ENCODE assay signal across 16 mouse cellular contexts in the genomic region with DNA sequence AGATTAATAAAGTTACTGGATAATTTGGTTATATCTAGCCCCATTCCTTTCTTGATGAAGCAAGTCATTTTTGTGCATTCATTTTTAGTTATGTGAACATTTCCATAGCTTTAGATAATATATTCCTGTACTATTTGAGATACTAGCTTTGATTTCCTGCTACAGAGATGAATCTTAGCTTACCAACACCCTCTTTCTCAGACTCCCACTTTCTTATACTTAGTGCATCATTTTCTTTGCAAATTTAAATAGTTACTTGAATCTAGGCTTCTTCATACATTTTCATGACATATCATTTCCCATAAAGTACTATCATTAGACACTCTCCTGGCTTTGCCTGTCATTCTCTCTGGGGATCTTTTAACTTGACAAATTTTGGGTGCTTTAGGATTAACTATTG.
"Had no signal": no experiment of that assay in that cellular context is flagged by ENCODE, and none has a peak within 500 bp of the region (broad histone marks: within the 10 kb centered on the region; RNA-seq: fewer than 3 reads in every experiment).

No protein-coding gene starts in this region.

- H3K9me3 ChIP-seq: neural tube, embryonic 13.5 days; neural tube, embryonic 15.5 days; stomach, embryonic 15.5 days had no signal

- H3K4me3 ChIP-seq: neural tube, embryonic 13.5 days; neural tube, embryonic 15.5 days; stomach, embryonic 15.5 days had no signal

- H3K4me1 ChIP-seq: neural tube, embryonic 13.5 days; neural tube, embryonic 15.5 days; stomach, embryonic 15.5 days had no signal

- DNase-seq: retina, postnatal 1 day; right cerebral cortex, adult 18-20 months; right cerebral cortex, postnatal 14 days; right cerebral cortex, postnatal 25 days; right cerebral cortex, postnatal 4 days; spleen, adult 18-20 months; thymus, adult 18-20 months; thymus, adult 2 months; thymus, postnatal 14 days; thymus, postnatal 25 days; thymus, postnatal 36 days; thymus, postnatal 4 days had no signal

- H3K27ac ChIP-seq: neural tube, embryonic 13.5 days; neural tube, embryonic 15.5 days; stomach, embryonic 15.5 days; stomach, postnatal 0 days had no signal

- H3K9ac ChIP-seq: neural tube, embryonic 13.5 days; neural tube, embryonic 15.5 days; stomach, embryonic 15.5 days had no signal

- H3K4me2 ChIP-seq: neural tube, embryonic 13.5 days; neural tube, embryonic 15.5 days; stomach, embryonic 15.5 days had no signal

- H3K27me3 ChIP-seq: neural tube, embryonic 13.5 days; neural tube, embryonic 15.5 days; stomach, embryonic 15.5 days had no signal
